Mouse (Mus musculus) embryonic facial prominence, embryonic 14.5 days (tissue): ENCODE measurements around the gene Ldlrad3. TPM values are rescaled to one million over a fixed set of nuclear protein-coding genes. Genes with fewer than 3 reads are reported as not detected.
A peak's percentile ranks its signal among the peaks of the same experiment; 100 is the strongest.

Experiments used
- ATAC-seq: fragments of 200-750 bp; cut with Nextera tagmentation; 2 replicates; pipeline ENCODE4 v1.8.0; 2017; ENCODE audit warnings: low read depth, moderate number of reproducible peaks, moderate TSS enrichment
- DNase-seq: peaks from one replicate; pipeline ENCODE4 v3.0.0-alpha.2; 2015; ENCODE audit warnings: low spot score
- H3K27ac ChIP-seq: fragments of 300-500 bp; sonication (generic); replicated peaks from 2 replicates; pipeline ENCODE4 v1.5.1; 2014; ENCODE audit warnings: low read depth, mild to moderate bottlenecking, low read length, moderate library complexity
- H3K27me3 ChIP-seq: fragments of 300-500 bp; sonication (generic); replicated peaks from 2 replicates; pipeline ENCODE4 v1.6.1; 2014; ENCODE audit warnings: low read length; ENCODE audit not compliant: control insufficient read depth, insufficient read depth
- H3K36me3 ChIP-seq: fragments of 300-500 bp; sonication (generic); 2 replicates; pipeline ENCODE4 v1.6.1; 2014; ENCODE audit warnings: low read length, mixed read lengths; ENCODE audit not compliant: control insufficient read depth, insufficient read depth
- H3K4me1 ChIP-seq: fragments of 300-500 bp; sonication (generic); 2 replicates; pipeline ENCODE4 v1.6.1; 2014; ENCODE audit warnings: antibody characterized with exemption, low read length; ENCODE audit not compliant: control insufficient read depth, insufficient read depth
- H3K4me2 ChIP-seq: fragments of 300-500 bp; sonication (generic); 2 replicates; pipeline ENCODE4 v1.6.1; 2014; ENCODE audit warnings: low read depth, mild to moderate bottlenecking, low read length, moderate library complexity, mixed read lengths
- H3K4me3 ChIP-seq: fragments of 300-500 bp; sonication (generic); 2 replicates; pipeline ENCODE4 v1.5.1; 2014; ENCODE audit warnings: low read depth, mild to moderate bottlenecking, low read length
- H3K9ac ChIP-seq: fragments of 300-500 bp; sonication (generic); 2 replicates; pipeline ENCODE4 v1.6.1; 2014; ENCODE audit warnings: low read depth, mild to moderate bottlenecking, low read length, moderate library complexity, mixed read lengths
- H3K9me3 ChIP-seq: fragments of 300-500 bp; sonication (generic); 2 replicates; pipeline ENCODE4 v1.6.1; 2016; ENCODE audit warnings: low read length; ENCODE audit not compliant: control insufficient read depth
- WGBS: fragments of 180-500 bp; shearing (Covaris S2); extraction: QIAGEN DNeasy Blood & Tissue Kit; methylation state at CpG from one replicate; pipeline ENCODE4 v1.1.7; 2014; 5-methylcytosine and 5-hydroxymethylcytosine counted together
- polyA plus RNA-seq: library from polyadenylated mRNA; unstranded; fragments of >200 nt; fragmentation: Nextera tagmentation; extraction: Ambion mirVana; gene quantifications from 2 replicates; pipeline ENCODE4 v1.2.1, GENCODE M21; 2014

Gene Ldlrad3
- polyA plus RNA-seq, 1 experiment from 2014 or later, result 48.2 TPM

GRCm38 (mm10) chr2:102176434-102176772, 9.8 kb downstream of the Ldlrad3 start:
- 71% methylated on average over 5 of the region's 5 CpGs for WGBS
- no peak for ATAC-seq

DNA sequence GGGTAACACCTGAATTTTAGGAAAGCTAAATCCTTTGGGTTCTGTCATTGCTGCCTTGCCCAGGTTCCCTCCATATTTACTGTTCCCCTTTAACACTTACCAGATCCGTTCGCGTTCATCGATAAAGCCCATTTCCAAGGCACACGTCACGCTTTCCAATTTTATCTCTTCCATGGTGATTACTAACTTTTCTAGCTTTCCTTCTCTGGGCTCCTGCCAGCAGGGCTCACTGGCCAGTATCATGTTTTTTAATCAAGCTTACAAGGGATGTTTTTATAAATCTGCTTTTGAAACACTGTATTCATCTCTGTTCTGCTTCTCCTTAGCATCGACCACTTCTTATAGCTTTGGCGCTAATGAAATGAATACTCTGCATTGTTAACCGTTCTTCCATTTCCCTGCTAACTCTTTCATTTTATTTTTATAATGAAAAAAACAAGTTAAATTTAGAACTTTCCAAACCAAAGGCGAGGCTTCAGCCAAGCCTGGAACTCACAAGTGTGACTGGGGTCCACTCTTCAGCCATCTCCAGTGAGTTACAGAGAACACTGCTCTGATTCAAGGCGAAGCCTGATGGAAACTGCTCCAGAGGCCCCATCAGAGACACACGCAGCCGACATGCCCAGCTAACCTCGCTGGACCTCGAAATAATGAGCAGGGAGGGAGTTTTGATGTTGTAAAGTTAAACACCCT, 10.3 kb downstream of the Ldlrad3 start:
- DNase-seq (peak; percentile 66), ATAC-seq (peak; percentile 62; the same call in 1 of the 2 replicates)
- Histone ChIP-seq H3K9ac (no peak overlapping the region), H3K4me3 (no peak overlapping the region), H3K27ac (peak overlapping the region; percentile 61), H3K4me2 (no peak overlapping the region), H3K27me3 (no peaks in the 10 kb centered on the region), H3K36me3 (0 out of 2 replicates have a peak, but pooled peaks cover 10% of the 10 kb centered on the region), H3K4me1 (peaks cover 14% of the 10 kb centered on the region; the same call in 1 of the 2 replicates), H3K9me3 (no peaks in the 10 kb centered on the region)
- 71% methylated on average over 15 of the region's 15 CpGs for WGBS

More at GRCm38 (mm10) chr2:102176434-102176772, 9.8 kb downstream of the Ldlrad3 start:
- Histone ChIP-seq H3K9me3 (no peaks in the 10 kb centered on the region), H3K27ac (peak overlapping the region; percentile 61), H3K4me2 (no peak overlapping the region), H3K9ac (no peak overlapping the region), H3K4me1 (peaks cover 19% of the 10 kb centered on the region; the same call in 1 of the 2 replicates), H3K4me3 (no peak overlapping the region), H3K27me3 (no peaks in the 10 kb centered on the region), H3K36me3 (0 out of 2 replicates have a peak, but pooled peaks cover 10% of the 10 kb centered on the region)
- no peak for DNase-seq

DNA sequence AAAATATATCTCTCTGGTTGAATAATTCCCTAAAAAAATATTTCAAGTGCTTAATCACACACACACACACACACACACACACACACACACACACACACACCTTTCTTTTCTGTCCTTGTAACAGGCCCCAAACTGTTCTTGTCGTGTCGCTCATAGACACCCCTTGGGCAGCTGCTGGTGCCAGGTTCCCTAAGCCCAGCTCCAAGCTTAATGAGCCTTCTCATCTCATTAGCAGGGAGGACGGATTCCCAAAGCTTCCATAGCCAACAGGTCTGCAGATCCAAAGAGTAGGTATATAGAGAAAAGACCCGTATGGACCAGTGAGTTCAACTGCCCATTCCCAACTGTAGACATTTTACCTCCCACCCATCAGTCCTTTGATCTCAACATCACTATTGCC, 13.7 kb downstream of the Ldlrad3 start:
- WGBS, result 92% methylated on average over 4 of the region's 4 CpGs
- Histone ChIP-seq H3K4me1 (0 out of 2 replicates have a peak, but pooled peaks cover 13% of the 10 kb centered on the region), H3K9me3 (no peaks in the 10 kb centered on the region), H3K9ac (no peak overlapping the region), H3K36me3 (0 out of 2 replicates have a peak, but pooled peaks cover 7% of the 10 kb centered on the region), H3K27ac (no peak overlapping the region), H3K27me3 (no peaks in the 10 kb centered on the region), H3K4me2 (no peak overlapping the region), H3K4me3 (no peak overlapping the region)
- ATAC-seq, result no peak
- no peak for DNase-seq

DNA sequence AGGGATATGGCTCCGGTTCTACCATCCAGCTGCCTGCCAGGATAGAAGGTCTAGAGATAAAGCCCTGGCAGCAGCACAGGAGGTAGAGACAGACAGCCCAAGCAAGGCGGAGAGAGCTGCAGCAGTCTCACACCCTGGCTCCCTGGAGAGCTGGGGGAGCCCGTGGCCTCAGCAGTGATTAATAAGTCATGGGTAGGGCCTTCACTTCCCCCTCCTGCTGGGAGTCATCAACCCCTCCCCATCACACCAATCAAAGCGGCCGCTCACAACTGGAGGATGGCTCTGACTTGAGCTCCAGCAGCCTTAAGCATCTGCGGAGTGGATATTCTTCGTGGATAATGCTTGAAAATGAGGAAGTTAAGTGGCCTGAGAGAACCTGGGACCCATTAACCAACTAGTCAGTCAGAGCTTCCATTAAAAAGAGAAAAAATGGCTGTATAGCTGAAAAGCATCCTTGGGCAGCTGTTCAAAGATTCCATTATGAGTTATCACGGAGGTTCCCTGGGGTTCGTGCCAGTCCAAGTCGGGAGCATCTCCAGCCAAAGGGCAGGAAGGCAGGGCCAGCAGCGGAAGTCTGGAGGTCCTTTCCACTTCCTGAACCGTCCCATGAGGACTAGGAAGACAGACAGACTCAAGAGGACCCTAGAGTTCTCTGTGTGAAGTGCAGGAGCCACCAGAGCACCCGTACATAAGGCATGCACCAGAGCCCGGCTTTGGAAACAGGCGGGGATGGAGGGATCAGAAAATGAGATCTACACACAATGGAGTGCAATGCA, 19.4 kb downstream of the Ldlrad3 start:
- Histone ChIP-seq H3K4me2 (no peak overlapping the region), H3K9me3 (no peaks in the 10 kb centered on the region), H3K27me3 (no peaks in the 10 kb centered on the region), H3K9ac (no peak overlapping the region; the same call in 1 of the 2 replicates), H3K4me1 (peaks cover 11% of the 10 kb centered on the region; the same call in 1 of the 2 replicates), H3K4me3 (no peak overlapping the region), H3K36me3 (0 out of 2 replicates have a peak, but pooled peaks cover 4% of the 10 kb centered on the region), H3K27ac (no peak overlapping the region)
- ATAC-seq, result peak; percentile 54; the same call in 1 of the 2 replicates
- 39% methylated on average over 14 of the region's 15 CpGs for WGBS
- no peak for DNase-seq

DNA sequence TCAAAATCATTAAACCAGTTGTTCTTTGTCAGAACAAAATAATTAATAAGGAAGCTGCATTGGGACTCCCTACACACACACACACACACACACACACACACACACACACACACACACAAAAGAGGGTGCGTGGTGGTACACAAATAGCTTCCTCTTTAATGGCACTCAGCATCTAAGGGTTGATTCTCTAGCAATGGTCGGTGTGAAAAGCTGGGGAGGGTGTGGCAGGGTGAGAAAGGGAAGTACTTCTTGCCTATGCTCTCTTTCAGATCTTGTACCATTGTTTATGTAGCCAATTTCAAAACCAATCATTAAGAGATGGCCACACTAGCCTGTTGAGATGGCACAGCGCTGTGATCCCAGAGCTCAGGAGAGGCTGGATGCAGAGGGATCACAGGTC, 23.1 kb downstream of the Ldlrad3 start:
- Histone ChIP-seq H3K9ac (no peak overlapping the region), H3K27ac (no peak overlapping the region), H3K4me2 (no peak overlapping the region), H3K4me3 (no peak overlapping the region), H3K36me3 (peaks cover 6% of the 10 kb centered on the region; the same call in 1 of the 2 replicates), H3K27me3 (no peaks in the 10 kb centered on the region), H3K4me1 (peaks cover 11% of the 10 kb centered on the region; the same call in 1 of the 2 replicates), H3K9me3 (no peaks in the 10 kb centered on the region)
- DNase-seq, result no peak
- 96% methylated on average over 3 of the region's 3 CpGs for WGBS
- ATAC-seq, result no peak

DNA sequence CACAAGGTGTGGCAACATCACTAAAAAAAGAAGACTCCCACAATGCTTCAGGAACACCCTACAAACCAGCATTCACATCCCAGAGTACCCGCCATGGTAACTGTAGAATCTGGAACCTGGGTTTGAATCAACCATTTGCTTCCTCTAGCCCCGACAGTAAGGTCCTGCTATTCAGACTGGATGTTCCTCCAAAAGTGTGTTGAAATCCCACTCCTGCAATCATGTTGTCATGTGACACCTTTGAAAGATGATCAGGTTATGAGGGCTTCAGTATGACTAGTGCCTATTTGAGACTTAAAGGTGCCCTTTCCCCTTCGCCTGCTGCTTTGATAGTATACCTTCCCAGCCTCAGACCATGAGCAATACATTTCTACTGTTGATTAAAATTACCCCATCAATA, 28.6 kb downstream of the Ldlrad3 start:
- DNase-seq, result no peak

GRCm38 (mm10) chr2:102157010-102157409, 29.2 kb downstream of the Ldlrad3 start:
- Histone ChIP-seq H3K27ac (no peak overlapping the region), H3K9ac (no peak overlapping the region), H3K4me1 (peaks cover 40% of the 10 kb centered on the region), H3K4me3 (no peak overlapping the region), H3K27me3 (no peaks in the 10 kb centered on the region), H3K4me2 (no peak overlapping the region), H3K36me3 (peaks cover 6% of the 10 kb centered on the region; the same call in 1 of the 2 replicates), H3K9me3 (no peaks in the 10 kb centered on the region)
- no peak for DNase-seq
- 52% methylated on average over 9 of the region's 9 CpGs for WGBS
- ATAC-seq, result no peak

More for the DNA sequence above, 28.6 kb downstream of the Ldlrad3 start:
- Histone ChIP-seq H3K9ac (no peak overlapping the region), H3K4me2 (no peak overlapping the region), H3K9me3 (no peaks in the 10 kb centered on the region), H3K36me3 (peaks cover 6% of the 10 kb centered on the region; the same call in 1 of the 2 replicates), H3K27me3 (no peaks in the 10 kb centered on the region), H3K27ac (no peak overlapping the region), H3K4me1 (peaks cover 37% of the 10 kb centered on the region), H3K4me3 (no peak overlapping the region)
- ATAC-seq, result no peak
- WGBS, result 83% methylated on average over 3 of the region's 3 CpGs

DNA sequence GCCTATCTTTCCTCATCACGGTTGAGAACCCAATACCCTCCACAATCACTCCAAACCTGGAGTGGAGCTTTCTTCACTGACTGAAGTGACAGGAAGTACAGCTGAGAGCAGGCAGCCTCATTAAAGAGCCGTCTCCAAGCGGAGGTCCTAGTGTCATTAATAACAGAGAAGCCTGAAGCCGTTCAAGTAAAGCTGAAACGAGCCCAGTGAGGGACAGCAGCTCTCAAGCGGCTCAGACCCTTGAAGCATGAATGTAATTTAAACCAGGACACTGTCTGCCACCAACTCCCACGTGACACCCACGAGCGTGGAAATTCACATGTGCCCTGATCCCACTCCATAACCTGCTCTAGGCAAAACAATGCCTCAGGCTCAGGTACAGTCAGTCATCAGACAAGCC, 29.7 kb downstream of the Ldlrad3 start:
- Histone ChIP-seq H3K36me3 (peaks cover 4% of the 10 kb centered on the region; the same call in 1 of the 2 replicates), H3K4me3 (no peak overlapping the region), H3K4me2 (no peak overlapping the region), H3K27me3 (no peaks in the 10 kb centered on the region), H3K27ac (no peak overlapping the region), H3K4me1 (peaks cover 46% of the 10 kb centered on the region), H3K9ac (no peak overlapping the region), H3K9me3 (no peaks in the 10 kb centered on the region)
- WGBS, result 22% methylated on average over 9 of the region's 9 CpGs
- no peak for DNase-seq
- no peak for ATAC-seq
